Mouse (Mus musculus): ENCODE measurements at regions not wholly inside any gene's neighbourhood (a gene's known extent, or its start where the extent isn't known, plus 50 kb on each side); places are given as distances from the start of the nearest gene placed in this dataset.

DNA sequence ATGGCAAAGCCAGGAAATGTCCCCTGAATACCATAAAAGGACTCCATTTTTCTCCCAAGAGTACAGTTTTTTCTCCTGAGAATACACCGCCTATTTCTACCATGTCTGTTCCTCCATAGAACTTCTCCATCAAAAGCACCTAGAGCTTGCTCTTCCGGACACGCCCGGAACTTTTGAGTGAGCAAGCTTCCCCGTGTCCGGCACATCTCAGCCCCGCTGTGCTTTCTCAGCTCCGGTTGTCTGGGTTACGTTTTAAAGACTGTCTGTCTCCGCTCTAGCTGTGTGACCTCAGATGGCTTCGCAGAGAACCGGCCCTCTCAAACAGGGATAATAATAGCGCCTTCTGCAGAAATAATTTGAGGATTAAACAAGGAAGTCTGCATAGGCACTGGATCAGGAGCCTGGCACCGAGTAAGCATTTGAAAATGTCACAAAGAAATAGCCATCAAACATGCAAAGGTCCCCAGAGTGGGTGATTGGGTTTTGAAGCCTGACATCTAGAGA is 122.8 kb downstream of the Ddx11 start:
- intact Hi-C loops (cut with DNase I), result loop anchor here (10.0 kb wide), 1 partner anchor 109 kb away; no protein-coding TSS in a partner anchor
- no peak for DNase-seq

DNA sequence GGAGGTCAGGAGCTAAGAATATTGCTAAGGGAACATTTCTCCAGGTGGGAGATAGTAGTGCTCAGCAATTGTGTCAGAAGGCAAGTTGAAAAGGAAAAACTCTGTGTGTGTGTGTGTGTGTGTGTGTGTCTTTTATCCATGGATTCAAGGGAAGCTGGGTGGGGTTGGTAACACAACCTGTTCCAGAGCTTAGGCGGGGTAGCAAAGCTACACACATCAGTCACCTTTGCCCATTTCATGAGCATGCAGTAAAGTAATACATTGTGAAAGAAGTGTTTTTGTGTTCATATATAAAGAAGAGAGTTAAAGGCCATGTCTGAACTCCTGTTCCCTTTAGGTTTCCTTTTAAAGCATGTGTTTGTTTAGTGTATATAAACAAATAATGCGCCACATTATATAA is 128.2 kb downstream of the Ddx11 start:
- intact Hi-C loops (cut with DNase I), result no loop called here
- no peak for DNase-seq

DNA sequence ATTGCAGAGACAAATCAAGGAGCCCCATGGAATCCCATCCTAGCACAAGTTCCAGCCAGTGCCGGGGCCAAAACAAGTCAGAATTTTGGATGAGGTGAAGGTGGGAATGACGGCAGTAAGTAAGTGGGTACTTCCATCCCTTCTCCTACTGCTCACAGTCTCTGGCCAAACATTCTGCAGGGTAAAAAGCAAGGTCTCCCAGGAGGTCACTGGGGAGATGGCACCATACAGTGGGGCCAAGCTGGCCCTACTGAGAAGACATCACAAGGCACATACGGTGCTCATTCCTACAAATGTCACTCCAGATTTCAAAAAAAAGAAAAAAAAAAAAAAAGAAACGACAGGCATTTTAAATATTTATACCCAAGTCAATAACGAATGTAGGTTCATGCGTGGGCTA is 129.6 kb downstream of the Ddx11 start:
- intact Hi-C loops (cut with DNase I), result no loop called here
- no peak for DNase-seq

DNA sequence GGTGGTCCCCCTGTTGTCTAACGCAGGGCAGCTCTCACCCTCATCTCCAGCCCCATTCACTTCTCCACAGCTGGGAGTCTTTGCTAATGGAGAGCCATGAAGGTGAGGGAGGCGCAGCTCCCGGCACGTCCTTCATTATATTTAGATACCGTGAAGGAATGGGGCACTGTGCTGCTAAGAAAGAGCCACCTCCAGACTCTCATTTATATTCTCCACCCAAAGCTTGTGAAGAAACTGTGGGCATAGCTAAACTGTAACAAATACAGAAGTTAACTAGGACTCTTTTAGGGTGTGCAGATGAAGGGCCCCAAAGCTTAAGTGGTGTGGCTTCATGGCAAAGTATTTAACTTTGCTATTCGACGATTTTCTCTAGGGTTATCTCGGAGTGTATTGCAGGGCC is 136.4 kb downstream of the Ddx11 start:
- no peak for DNase-seq
- intact Hi-C loops (cut with DNase I), result no loop called here

DNA sequence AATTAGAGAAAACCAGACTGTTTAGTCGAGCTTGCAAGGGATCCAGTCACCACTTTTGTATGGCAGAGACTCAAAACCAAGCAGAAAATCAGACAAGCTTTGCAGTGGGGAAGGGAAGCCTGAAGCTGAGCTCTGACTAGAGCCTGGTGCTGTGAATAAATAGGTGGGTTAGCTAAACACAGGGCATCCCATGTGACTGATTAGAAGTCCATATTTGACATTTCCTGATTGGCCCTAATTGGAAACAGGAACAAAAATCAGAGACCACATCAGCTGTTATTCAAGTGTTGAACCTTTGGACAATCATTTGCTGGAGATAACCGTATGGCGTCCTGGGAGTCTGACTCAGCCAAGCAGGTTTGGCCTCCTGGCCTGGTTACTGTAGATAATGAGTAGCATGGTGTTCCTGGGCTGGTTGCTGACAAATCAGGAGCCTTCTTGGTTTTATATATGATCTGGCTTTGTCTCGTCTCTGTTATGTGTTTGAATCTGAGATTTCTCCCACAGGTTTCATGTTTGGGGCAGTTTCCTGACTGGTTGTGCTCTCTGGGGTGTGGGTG is 139.4 kb downstream of the Ddx11 start:
- intact Hi-C loops (cut with DNase I), result no loop called here
- DNase-seq, result no peak

DNA sequence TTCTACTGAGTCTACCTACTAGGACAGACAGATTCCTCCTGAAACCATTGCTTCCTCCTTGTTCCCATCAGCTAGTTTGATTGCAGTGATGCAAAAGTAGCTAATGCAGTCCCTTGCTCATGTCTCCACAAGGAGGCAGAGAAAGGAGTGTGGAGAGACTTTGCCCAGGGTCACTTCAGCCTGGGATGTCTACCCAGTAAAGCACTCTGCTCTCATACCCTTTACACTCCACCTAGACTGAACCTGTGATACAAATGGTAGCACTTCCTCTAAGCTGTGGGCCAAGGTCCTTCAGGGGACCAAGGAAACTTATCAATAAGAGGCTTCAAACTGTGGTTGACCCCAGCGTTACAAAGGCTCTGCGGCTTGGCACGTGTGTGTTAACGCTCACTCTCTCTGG is 140.1 kb downstream of the Ddx11 start:
- DNase-seq, result no peak
- intact Hi-C loops (cut with DNase I), result no loop called here

DNA sequence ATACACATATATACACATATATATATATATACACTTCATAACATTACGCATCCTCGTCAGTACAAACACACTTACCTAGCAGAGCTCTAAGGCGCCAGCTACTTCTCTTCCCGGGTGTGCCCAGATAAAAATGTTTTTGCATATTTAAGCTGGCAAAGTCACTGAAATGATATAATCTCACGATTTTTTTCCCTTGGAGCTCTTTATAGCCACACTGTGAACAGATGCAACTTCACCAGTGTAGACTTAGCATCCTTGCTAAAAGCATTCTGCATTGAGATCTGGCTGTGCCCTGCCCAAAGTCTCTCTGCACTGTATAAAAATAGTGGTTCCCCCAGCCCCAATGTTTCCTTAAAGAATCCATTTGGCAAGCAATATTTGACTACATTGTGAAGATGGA is 143.5 kb downstream of the Ddx11 start:
- DNase-seq, result no peak
- intact Hi-C loops (cut with DNase I), result no loop called here

DNA sequence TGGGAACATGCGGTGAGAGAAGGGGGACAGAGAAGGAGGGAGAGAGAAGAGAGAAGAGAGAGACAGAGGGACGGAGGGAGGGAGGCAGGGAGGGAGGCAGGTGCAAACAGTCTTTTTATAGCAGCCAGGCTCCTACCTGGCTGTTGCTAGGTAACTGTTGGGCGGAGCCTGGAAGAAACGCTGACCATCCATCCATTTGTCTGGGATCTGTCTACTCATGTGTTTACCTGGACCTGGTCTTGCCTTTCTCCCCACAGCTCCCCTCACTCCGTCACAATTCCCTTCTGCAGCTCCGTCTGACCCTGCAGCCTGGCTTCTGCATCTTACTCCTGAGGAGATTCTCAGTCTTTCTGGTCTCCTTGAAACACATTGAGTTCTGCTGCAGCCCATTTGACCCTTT is 144.5 kb downstream of the Ddx11 start:
- intact Hi-C loops (cut with DNase I), result no loop called here
- no peak for DNase-seq

DNA sequence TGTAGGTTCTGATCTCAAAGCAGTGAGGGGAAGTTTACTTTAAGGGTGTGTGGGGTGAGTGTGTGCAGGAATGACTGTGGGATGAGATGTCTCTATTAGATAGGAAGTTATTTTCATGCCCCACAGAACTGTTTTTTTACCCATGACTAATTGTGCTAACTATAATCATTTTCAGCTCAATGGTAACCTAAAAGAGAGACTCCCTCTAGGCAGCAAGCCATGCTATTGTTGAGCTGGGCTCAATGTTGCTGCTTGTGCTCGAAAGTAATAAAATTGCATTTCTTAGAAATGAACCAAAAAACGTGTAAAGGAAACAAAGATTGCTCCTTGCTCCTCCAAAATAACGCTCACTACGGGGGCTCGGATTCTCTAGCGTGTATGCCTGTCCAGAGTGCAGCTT is 146.2 kb downstream of the Ddx11 start:
- no peak for DNase-seq
- intact Hi-C loops (cut with DNase I), result no loop called here

DNA sequence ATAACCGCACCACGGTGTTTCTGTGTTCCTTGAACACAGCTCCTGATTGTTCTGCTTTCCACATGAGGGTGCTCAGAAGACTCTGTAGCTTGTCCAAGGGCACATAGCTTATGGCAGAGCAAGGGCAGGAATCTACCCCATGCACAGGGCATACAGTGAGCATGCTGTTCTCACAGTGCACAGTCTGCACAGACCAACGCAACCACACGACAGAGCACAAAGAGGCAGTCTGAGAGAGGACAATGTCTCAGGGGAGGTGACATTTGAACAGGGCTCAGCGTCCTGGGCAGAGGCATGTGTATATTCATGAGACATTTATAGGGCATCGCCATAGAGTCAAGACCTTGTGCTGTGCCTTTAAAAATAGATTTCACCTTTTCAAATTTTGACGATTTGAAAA is 148.6 kb downstream of the Ddx11 start:
- DNase-seq, result no peak
- intact Hi-C loops (cut with DNase I), result no loop called here

DNA sequence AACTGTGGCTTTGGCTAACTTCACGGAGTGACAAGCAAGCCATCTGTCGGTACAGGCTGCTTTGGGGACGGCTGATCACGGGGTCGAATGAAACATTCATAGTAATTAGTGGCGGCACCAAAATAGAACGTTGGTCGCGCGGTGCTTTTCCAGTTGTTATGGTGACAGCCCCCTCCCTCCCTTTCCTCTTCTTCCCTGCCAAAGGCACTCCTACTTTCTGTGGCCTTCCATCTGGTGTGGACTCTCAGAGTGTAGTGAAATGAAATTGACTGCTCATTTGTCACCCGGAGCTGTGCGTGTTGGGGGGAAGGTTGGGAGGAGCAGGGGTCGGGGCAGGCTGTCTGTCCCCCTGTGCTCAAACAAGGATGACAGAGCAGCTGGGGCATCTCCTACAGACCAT is 153.5 kb downstream of the Ddx11 start:
- peak; percentile 89 for DNase-seq
- intact Hi-C loops (cut with DNase I), result no loop called here

DNA sequence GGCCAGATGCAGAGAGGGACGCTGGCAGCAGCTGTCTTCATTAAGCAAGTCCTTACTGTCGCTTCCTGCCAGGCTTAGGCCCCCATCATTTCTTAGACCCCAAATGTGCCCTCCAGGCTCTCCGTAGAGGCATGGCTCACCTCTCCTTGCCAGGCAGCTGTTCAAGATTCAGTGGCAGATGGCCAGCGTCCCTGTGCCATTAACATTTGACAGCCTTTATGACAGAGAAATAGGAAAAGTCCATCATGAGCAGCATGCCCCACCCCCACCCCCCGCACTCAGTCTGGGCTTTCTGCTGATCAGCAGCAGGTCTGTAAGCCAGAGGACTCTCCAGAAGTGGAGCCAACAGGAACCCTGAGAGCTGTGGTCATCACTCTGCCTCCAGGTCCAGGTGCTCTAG is 154.7 kb downstream of the Ddx11 start:
- intact Hi-C loops (cut with DNase I), result no loop called here
- DNase-seq, result peak; percentile 79

DNA sequence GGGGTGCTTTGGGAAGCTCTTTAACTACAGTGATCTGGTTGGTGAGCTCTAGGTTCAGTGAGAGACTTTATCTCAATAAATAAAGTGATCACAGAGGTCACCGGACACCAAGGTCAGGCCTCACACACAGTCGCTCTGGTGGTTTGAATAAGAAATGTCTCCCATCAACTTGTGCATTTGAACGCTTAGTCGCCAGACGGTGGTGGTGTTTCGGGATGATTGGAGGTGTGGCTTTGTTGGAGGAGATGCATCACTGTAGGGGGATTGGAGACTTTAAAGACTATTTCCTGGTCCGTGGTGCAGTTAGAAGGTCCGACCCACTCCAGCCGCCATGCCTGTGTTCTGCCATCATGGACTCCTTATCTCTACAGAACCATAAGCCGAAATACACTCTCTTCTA is 162.0 kb downstream of the Ddx11 start:
- intact Hi-C loops (cut with DNase I), result no loop called here
- DNase-seq, result no peak

Measured in left cerebral cortex, postnatal 4 days (tissue).